Mouse (Mus musculus): ENCODE data around the gene Gpbp1. TPM values are rescaled to one million over a fixed set of nuclear protein-coding genes. Genes with fewer than 3 reads are reported as not detected.
A peak's percentile ranks its signal among the peaks of the same experiment; 100 is the strongest.

The Gpbp1 gene
- total RNA-seq, 2 experiments from 2014 or later: 83.8 to 89.3 TPM

- no peak for DNase-seq (ENCODE audit: extremely low spot score in 1 of 2, low spot score in 1 of 2)
Observed at GRCm38 (mm10) chr13:111470562-111471237, 19.2 kb downstream of the Gpbp1 start.

GRCm38 (mm10) chr13:111467350-111467749 is 22.6 kb downstream of the Gpbp1 start:
- no peak for DNase-seq (ENCODE audit: extremely low spot score in 1 of 2, low spot score in 1 of 2)

GRCm38 (mm10) chr13:111461424-111461823 is 28.5 kb downstream of the Gpbp1 start:
- DNase-seq (ENCODE audit: extremely low spot score in 1 of 2, low spot score in 1 of 2): no peak

- DNase-seq (ENCODE audit: extremely low spot score in 1 of 2, low spot score in 1 of 2): no peak
Observed at GRCm38 (mm10) chr13:111456790-111457189, 33.1 kb downstream of the Gpbp1 start.

GRCm38 (mm10) chr13:111444325-111444724 is 45.6 kb downstream of the Gpbp1 start:
- no peak for DNase-seq (ENCODE audit: extremely low spot score in 1 of 2, low spot score in 1 of 2)

- DNase-seq (ENCODE audit: extremely low spot score in 1 of 2, low spot score in 1 of 2): no peak
Observed at GRCm38 (mm10) chr13:111431174-111431573, 58.7 kb downstream of the Gpbp1 start.

- DNase-seq (ENCODE audit: extremely low spot score in 1 of 2, low spot score in 1 of 2): no peak
Observed at GRCm38 (mm10) chr13:111421330-111421729, 68.6 kb downstream of the Gpbp1 start.

GRCm38 (mm10) chr13:111418087-111418486 is 71.8 kb downstream of the Gpbp1 start:
- no peak for DNase-seq (ENCODE audit: extremely low spot score in 1 of 2, low spot score in 1 of 2)

- DNase-seq (ENCODE audit: extremely low spot score in 1 of 2, low spot score in 1 of 2): peak in 1 of 2 experiments; percentile 91
Observed at GRCm38 (mm10) chr13:111413156-111413555, 76.8 kb downstream of the Gpbp1 start.

- no peak for DNase-seq (ENCODE audit: extremely low spot score in 1 of 2, low spot score in 1 of 2)
Observed at GRCm38 (mm10) chr13:111410831-111411230, 79.1 kb downstream of the Gpbp1 start.

- DNase-seq (ENCODE audit: extremely low spot score in 1 of 2, low spot score in 1 of 2): no peak
Observed at GRCm38 (mm10) chr13:111406859-111407389, 83.0 kb downstream of the Gpbp1 start.

GRCm38 (mm10) chr13:111405956-111406355 is 84.0 kb downstream of the Gpbp1 start:
- DNase-seq (ENCODE audit: extremely low spot score in 1 of 2, low spot score in 1 of 2): no peak

- DNase-seq (ENCODE audit: extremely low spot score in 1 of 2, low spot score in 1 of 2): no peak
Observed at GRCm38 (mm10) chr13:111397600-111398151, 92.2 kb downstream of the Gpbp1 start.

- DNase-seq (ENCODE audit: extremely low spot score in 1 of 2, low spot score in 1 of 2): no peak
Observed at GRCm38 (mm10) chr13:111397061-111397460, 92.8 kb downstream of the Gpbp1 start.

- DNase-seq (ENCODE audit: extremely low spot score in 1 of 2, low spot score in 1 of 2): no peak
Observed at GRCm38 (mm10) chr13:111395528-111395927, 94.4 kb downstream of the Gpbp1 start.

- DNase-seq (ENCODE audit: extremely low spot score in 1 of 2, low spot score in 1 of 2): no peak
Observed at GRCm38 (mm10) chr13:111394904-111395303, 95.0 kb downstream of the Gpbp1 start.

GRCm38 (mm10) chr13:111394341-111394740 is 95.6 kb downstream of the Gpbp1 start:
- peak in 1 of 2 experiments; percentile 42 for DNase-seq (ENCODE audit: extremely low spot score in 1 of 2, low spot score in 1 of 2)

- no peak for DNase-seq (ENCODE audit: extremely low spot score in 1 of 2, low spot score in 1 of 2)
Observed at GRCm38 (mm10) chr13:111393426-111393825, 96.5 kb downstream of the Gpbp1 start.

- no peak for DNase-seq (ENCODE audit: extremely low spot score in 1 of 2, low spot score in 1 of 2)
Observed at GRCm38 (mm10) chr13:111391426-111391825, 98.5 kb downstream of the Gpbp1 start.

GRCm38 (mm10) chr13:111391011-111391410 is 98.9 kb downstream of the Gpbp1 start:
- no peak for DNase-seq (ENCODE audit: extremely low spot score in 1 of 2, low spot score in 1 of 2)

GRCm38 (mm10) chr13:111384011-111384985 is 105.6 kb downstream of the Gpbp1 start:
- no peak for DNase-seq (ENCODE audit: extremely low spot score in 1 of 2, low spot score in 1 of 2)

Measured in layer of hippocampus, postnatal 25 days (tissue).